Mouse (Mus musculus): Measurements from ENCODE around the gene Vwf.

Vwf gene

DNA sequence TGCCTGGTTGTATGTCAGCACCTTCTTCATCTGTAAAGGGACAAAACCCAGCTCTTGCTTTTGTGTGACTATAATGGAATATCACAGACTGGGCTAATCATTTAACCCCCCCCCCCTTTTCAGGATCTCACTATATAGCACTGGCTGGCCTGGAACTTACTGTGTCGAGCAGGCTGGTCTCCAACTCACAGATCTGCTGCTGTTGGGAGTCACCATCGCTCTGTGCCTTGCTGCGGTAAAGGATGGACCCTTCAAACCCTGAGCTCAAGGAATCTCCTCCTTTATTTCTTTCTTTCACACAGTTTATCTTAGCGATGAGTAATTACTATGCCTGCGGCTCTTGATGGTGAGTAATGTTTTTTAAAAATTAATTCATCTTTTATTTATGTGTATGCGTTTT is at the start of gene Vwf:
Gene Vwf, plus strand, starts transcription at position 301 of the 400 bp plus-strand sequence.
- no peak for DNase-seq

DNA sequence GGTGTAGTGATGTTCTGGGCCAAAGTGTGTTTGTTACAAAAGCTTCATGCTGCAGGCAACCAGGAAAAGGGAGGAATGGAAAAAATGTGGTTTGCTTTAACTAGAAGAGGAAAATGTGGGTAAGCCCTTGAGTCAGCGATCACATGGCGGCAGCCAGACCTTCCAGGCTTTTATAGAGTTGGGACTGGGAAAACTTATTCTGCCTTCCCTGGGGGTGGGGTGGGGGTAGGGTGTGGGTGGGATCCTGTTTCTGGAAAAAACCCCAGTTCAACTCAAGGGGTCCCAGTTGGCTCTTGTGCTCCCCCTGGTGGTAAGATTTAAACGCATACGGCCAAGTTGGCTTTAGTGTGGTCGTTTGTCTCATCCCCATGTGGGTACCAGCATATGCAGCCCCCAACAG is 48.5 kb upstream of the Vwf start:
- no peak for DNase-seq

DNA sequence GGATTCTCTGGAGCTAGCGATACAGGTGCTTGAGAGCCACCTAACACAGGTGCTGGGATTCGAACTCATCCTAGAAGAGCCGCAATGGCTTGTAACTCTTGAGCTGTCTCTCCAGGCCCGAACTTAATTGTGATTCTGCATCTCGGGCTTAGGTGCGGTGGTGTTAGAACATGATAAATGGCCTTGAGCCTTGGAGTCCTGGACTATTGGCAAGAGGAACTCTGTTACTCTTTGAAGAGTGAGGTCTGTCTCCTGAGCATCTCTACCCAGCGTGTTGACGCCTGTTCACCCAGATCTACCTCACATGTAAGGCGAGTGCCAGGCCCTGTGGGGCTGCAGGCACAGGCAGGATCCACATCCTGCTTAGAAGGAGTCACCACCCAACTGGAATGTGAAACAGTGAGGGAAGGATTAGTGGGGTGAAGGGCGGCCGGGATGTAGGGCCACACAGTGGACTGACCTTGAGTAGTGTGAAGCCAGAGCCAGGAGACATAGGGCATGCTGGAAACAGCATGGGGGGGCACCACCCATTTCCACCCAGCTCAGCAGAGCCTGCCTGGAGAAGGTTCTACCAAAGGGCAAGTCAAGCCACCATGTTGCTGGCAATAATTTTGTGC is 43.3 kb upstream of the Vwf start:
- no peak for DNase-seq

DNA sequence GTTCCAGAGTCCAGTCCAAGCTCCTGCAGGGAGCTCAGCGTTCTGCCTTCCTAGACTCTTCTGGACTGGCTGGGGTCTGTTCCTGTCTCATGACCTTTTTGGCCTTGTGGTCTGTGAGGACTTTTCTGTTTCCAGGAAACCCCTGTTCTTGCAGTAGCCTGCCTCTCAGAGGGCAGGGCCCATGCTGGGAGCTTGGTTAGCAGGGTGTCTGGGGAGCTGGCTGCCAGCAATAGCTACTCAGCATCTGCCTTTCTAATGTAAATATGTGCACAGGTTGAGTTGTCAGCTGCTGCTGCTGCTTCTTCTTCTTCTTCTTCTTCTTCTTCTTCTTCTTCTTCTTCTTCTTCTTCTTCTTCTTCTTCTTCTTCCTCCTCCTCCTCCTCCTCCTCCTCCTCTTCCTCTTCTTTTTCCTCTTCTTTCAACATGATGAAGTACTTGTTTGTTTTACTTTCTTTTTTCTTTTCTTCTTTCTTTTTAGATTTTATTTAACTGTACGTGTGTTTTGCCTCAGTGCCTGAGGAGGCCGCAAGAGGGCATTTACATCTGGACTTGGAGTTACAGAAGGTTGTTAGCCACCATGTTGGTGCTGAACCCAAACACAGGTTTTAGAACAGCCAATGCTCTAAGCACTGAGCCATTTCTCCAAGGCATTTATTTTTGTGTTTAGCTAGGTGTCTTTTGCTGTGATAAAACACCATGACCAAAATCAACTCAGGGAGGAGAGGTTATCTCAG is 41.8 kb upstream of the Vwf start:
- no peak for DNase-seq

DNA sequence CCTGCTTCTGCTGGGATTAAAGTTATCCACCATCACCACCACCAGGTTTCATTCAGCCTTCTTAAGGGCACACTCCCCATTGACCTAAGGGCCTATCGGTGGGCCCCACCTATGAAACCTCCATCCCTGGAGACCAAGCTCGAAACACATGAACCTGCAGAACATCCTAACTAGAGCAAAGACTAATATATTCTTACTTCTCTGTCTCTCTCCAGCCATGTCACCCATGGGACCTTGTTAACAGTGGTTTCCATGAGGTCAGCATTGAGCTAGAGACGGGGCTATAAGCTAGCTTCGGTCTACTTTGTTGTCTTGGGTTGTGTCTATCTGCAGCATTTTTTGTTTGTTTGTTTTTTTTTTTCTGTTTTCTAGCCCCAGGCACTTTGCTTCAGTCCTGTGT is 40.1 kb upstream of the Vwf start:
- DNase-seq, result no peak

DNA sequence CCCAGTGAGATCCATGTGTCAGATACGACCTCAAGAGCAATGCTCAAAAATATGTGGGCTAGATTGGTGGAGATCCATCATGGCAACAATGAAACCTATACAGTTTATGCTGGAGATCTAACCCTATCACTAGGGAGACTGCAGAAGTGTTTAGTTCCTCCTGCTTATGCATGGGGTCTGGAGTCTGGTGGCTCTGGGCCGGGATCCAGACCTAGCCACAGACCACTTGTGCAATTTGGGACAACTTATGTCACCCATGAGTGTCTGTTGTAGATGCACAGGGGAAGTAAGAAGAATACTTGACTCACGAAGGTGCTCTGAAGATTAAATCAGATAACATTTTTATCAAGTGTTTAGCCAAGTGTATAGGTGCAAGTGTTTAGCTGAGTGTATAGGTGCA is 36.8 kb upstream of the Vwf start:
- no peak for DNase-seq

DNA sequence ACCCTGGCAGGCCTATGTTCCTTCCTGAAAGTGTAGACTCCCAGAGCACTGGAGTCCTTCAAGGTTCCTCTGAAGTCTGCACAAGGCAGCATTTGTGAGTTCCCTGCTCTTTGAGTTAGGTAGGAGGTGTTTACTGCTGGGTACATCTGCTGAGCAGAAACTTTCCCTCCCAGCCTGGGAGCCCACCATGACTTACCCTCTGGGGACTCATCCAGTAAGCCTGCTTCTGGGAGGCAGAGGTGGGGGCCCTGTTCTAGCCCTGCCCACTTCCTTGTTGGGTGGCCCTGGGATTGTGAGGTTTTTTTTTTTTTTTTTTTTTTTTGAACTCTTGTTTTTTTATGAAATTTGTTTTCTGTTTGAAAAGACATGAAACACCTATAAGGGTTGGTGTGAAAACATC is 35.9 kb upstream of the Vwf start:
- no peak for DNase-seq

DNA sequence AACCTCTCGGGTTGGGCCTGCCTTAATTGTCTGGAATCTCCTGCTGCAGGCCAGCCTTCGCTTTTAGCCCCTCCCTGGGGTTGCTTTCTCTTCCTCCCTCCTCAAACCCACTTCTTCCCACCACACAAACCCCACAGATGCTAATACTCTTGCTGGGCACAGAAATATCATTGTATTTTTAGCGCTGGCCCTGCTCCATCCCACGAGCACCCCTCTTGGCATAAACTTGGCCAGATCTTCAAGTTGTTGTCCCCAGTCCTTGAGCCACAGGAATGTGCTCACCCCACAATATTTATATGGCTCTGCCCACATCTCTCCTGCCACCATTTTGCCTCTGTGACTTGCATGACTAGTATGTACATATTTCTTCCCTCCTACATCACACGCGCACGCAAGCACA is 35.4 kb upstream of the Vwf start:
- DNase-seq, result no peak

DNA sequence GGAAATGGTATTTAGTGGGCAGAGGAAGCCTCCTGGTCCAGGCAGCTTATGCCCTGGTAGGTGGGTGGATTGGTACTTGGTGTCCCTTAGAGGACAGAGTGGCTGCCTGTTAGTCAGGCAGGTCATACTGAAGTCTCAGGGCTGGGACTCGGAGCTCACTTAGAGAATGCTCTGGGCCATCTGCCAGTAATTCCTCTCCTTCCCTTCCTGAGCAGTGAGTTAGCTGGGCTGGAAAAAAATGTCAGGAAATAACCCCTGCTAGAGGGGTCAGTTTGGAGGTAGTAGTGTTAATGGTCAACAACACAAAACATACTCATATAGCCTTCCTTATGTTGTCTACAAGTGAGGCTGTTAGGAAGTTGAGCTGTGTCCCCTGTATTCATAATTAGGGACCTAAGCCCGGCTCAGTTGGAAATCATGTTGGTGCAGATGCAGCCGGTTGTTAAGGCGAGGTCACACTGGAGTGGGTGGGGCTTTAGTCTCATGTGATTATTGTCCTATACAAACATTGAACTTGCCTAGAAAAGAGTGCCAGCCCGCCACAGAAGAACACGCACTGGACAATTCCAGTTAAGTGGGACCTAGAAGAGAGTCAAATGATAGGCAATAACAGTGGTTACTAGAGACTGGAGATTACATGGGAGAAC is 33.5 kb upstream of the Vwf start:
- no peak for DNase-seq

DNA sequence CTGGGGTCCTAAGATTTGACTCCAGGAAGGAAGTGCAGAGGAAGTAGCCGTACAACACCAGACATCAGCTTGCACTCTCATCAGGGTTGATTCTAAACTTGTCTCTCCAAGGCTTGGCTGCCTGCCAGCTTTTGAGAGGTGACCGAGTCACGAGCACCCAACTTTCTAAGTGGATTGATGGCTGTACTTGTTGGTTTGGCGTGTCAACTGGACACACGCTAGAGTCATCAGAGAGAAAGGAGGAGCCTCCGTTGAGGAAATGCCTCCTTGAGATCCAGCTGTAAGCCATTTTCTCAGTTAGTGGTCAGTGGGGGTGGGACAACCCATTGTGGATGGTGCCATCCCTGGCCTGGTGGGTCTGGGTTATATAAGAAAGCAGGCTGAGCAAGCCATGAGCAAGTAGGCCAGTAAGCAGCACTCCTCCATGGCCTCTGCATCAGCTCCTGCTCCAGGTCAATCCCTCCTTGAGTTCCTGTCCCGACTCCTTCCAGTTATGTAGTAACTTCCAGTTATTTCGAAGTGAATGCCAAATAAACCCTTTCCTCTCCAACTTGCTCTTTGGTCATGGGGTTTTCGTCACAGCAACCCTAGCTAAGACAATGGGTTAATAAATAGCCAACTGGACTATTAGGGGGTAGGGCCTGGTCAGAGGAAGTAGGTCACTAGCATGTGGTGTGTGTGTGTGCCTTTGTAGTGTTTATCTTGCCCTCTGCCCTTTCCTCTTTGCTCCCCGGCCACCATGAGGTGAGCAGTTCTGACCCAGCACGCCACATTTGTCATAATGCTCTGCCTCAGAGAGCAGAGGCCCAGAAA is 30.9 kb upstream of the Vwf start:
- DNase-seq, result no peak

DNA sequence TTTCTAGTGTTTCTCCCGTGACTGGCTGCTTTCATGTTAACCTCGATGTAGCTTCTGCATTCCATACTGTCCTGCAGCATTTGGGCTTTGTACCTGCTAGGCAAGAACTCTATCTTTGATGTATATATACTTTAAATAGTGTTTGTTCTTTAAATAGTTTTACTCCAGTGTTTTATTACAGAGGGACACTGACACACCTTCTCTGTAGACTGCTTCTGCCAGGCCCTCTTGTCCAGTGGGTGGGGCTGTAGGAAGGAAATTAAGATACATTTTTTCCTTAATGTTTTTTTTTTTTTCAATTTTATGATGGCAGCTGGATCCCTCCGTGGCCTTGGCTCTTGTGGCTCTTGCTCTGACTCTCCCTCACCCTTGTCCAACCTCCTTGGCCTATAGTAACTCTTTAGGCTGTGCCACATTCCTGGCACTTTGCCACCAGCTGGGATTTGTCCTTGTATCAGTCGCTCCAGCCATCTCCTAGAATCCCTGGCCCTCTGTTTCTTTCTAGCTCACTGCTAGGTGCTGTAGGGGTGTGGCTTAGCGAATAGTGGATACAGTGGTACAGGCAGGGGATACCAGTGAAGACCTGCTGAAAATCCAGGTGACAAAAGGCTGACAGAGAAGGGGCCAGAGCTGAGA is 24.9 kb upstream of the Vwf start:
- no peak for DNase-seq

DNA sequence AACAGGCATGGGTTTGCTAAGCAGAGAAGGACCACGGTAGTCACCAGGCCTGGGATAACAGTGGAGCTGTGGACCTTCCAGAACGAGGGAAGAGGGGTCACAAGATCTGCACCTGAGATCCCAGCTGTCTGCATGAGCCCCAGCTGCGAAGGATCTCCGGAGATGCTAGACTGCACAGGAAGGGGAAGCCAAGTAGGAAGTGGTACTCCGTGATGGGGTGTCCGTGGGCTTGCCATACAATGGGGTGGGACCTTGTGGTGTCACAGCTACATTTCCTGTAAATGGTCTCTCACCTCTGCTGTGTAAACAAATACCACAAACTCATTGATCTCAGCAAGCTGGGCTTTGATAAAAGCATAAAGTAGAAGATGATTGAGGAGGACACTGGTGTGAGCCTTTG is 22.5 kb upstream of the Vwf start:
- DNase-seq, result no peak

DNA sequence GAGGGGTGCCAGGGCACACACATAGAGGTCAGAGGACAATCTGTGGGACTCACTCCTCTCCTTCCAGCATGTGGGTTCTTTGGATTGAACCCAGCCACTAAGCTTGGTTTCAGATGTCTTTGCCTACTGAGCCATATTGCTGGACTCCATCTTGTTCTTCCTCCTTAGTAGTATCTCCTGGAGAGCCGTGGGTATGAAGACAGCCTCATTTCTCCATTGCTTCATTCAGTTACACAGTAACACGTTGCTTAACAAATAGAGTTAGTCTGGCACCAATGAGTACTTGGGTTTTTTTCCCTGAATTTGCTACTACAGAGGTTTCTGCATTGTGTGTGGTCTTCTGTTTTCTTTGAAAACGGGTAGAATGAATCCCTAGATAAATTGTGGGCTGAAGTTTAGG is 20.5 kb upstream of the Vwf start:
- DNase-seq, result no peak

DNA sequence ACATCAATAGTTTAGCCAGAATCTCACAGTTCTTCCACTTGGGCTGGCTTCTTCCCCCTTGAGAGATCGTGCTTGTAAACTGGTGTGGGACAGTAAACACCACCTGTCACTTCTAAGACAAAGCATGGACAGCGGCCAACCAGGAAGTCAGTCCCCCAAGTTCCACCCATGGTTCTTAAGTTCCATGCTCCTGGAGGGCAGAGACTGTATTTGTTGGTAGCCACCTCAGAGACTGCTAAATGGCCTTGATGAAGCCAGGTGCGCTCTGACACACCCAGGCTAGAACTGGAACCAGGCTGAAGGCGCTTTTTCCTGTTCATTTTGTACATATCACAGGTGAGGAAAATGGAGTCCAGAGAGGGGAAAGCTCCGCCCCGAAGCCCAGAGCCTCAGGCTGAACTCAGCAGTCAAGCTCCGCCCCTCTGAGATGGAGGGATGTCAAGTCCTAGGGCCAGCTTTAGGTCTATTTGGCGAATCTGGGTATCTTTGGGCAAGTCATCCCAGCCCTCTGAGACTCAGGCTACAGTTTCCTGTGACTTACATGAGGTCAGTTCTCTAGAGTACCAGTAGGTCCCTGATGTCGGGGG is 17.9 kb upstream of the Vwf start:
- DNase-seq, result no peak

DNA sequence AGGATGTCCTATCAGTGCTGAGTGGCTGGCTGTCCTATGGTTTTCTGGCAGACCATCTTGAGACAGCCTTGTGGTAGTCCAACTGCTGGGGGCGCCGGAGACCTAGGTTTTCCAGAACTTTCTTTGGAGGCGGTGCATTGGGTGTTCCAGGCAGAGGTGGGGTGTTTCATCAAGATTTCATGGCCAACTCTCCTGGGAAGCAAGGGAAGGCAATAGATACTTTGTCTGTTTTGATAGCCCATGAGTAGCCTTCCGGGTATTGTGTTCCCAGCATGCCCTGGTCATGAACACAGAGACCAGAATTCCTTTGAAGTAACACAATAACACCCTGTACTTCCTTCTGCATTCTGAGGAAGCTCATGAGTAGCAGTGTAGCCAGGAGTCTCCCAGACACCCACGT is 17.1 kb upstream of the Vwf start:
- no peak for DNase-seq

DNA sequence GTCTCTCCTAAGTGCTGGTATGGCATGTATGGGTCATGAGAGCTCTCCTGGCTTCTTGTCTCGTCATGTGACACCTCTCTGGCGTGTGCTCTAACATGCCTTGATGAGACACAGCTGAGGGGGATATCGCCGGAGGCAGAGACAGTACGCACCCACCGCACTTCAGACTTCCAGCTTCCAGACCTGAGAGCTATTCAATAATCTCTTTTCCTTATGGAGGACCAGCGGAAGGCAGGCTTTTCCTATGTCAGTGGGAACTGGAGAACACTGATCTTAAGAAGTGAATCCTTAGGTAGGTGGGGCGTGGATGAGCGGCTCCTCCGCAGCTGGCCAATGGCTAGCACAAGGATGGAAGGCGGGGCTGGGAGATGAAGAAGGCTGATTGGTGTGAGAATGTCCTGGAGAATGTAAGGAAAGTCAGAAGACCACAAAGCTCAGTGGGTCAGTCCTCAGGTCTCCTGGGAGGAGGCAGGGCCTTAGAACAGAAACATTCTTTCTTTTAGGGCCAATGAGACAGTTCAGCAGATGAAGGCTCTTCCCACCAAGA is 13.4 kb upstream of the Vwf start:
- DNase-seq, result no peak

DNA sequence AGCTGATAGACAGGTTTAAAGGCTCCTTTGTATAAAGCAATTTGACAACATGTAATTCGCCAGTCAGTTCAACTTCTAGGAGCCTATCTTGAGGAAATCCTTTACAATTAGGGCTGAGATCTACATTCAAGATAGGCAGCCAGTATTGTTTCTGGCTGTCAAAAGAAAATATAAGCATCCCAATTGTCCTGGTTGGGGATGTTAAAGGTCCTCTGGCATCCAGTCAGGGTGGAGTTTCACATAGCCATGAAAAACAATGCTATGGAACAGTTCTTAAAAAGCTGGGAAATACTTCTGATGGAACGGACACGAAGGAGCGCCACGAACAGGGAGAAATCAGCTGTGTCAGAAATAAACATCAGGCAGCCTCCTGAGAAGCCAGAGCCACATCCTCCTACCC is 11.6 kb upstream of the Vwf start:
- DNase-seq, result no peak

DNA sequence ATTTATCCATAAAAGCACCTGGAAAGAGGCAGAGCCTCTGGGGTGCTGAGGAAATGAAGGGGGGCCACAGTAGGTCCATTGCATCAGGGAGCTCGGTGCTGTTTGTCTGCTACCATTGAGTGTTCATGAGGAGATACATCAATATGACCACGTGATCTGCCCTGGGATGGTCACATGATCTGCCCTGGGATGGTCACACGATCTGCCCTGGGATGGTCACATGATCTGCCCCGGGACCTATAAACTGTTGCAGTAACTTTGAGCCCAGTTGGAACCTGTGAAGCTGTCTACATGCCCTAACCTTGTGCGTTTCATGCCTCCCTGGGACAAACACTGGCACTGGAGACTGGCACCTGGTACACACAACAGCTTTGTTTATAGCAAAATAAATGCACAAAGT is 8.1 kb upstream of the Vwf start:
- DNase-seq, result no peak

DNA sequence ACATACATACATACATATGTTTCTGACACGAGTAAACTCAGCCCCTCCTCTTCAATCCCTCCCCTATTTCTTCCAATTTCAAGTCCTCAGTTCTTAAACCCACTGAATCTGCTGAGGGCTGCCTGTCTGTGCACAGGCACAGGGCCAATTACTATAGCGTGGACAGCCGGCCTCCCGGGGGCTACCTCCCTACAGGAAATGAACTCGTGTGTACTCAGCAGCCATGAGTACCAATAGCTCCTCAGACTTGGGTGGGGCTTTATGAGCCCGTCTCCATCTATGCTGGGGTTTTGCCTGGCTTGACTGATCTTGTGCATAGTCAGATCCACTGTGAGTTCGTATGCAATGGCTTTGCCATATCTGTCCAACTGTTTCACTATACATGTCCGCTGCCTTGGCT is 7.2 kb upstream of the Vwf start:
- DNase-seq, result no peak

DNA sequence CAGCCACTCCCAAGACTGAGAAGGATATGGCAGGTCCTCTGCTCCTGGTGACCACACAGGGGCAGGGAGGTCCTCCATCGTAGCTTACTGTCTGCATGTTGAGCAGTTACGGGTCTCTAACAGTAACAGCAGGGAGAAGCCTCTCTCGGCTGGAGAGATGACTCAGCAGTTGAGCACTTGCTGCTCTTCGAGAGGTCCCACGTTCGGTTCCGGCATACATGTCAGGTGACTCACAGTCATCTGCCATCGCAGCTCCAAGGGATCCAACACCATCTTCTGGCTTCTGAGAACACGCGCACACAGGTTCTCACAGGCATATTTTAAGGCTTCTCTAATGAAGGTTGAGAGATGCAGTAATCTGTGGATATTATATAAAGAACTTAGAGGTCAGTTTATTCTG is 6.4 kb upstream of the Vwf start:
- no peak for DNase-seq

DNA sequence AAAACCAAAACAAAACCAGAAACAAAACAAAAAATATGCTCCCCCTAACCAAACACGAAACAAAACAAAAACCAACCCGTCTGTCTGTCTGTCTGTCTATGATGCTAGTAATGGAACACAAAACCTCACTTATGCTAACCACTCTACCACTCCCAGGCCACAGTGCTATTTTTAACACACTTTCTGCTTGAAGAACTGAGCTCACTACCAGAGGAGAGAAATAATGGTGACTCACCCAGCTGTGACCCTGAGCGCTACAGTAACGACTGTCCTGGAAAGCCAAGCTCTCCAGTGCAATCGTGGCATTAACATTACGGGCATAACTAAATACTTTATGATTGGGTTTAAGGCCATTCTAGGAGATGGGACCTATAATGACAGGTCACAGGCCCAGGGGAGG is 5.7 kb upstream of the Vwf start:
- no peak for DNase-seq

DNA sequence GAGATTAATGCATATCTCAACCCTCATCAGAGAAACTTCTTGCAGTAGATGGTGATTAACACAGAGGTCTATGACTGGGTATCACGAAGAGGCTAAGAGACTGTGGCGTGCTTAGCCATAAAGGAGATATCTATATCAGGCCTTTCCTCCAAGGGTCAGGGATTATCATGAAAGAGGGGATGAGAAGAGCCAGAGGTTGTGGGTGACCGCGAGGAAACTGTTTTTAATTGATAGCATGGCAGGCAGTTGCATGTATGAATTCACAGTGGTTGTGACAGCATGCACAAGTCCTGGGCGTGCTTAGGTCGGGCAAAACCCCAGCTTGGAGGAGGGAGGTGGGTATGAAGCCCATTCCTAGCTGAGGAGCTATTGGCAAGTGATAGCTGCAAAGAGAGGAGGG is 5.3 kb upstream of the Vwf start:
- DNase-seq, result no peak

DNA sequence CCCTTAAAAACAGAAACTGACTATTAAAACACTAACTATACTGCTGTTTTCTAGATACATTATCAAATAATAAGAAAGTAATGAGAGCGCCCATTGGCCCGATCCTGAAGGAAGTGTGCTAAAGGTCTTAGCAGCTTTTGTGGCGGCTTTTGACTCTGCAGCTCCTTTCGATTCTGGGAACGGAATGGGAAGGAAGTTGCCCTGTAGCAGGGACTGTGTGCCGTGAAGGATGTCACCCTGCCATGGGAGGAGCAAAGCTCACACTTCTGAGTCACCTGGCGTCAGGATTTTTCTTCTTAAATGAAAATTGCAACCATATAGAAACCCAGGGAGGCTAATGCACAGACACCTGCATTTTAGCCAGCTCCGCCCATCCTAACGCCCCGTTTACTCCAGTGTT is 1.8 kb downstream of the Vwf start:
- no peak for DNase-seq

All from thymus, adult 18-20 months (tissue).